Mouse (Mus musculus): ENCODE data around the gene Fam208b.
"Not testable (repeated sequence)": the region's sequence is repeated elsewhere in the genome, so short reads cannot be mapped to it uniquely, and the experiment has no call there.

GRCm38 (mm10) chr13:3519994-3520393, 90.9 kb downstream of the Fam208b start:
- TF ChIP-seq POLR2A (IDR thresholded peaks at IDR 0.05; ENCODE audit: extremely low read depth, insufficient read depth, low read length); CTCF (IDR thresholded peaks at IDR 0.05; ENCODE audit: low read depth, low read length): not testable (repeated sequence)

All from liver, adult 2 months (tissue).